Mouse (Mus musculus) neural tube, embryonic 13.5 days (tissue): ENCODE data around the gene Hibch. TPM values are rescaled to one million over a fixed set of nuclear protein-coding genes. Genes with fewer than 3 reads are reported as not detected.
A peak's percentile ranks its signal among the peaks of the same experiment; 100 is the strongest.
"Not testable (repeated sequence)": the region's sequence is repeated elsewhere in the genome, so short reads cannot be mapped to it uniquely, and the experiment has no call there.

Source experiments
- ATAC-seq: fragments of 200-750 bp; cut with Nextera tagmentation; 2 replicates; pipeline ENCODE4 v1.8.0; 2017; ENCODE audit warnings: low read depth, mild to moderate bottlenecking, moderate TSS enrichment, moderate library complexity
- H3K27ac ChIP-seq: fragments of 300-500 bp; sonication (generic); replicated peaks from 2 replicates; pipeline ENCODE4 v1.5.1; 2015; ENCODE audit warnings: moderate library complexity, mild to moderate bottlenecking, inconsistent platforms
- H3K27me3 ChIP-seq: fragments of 300-500 bp; sonication (generic); 2 replicates; pipeline ENCODE4 v1.6.1; 2015; ENCODE audit warnings: mild to moderate bottlenecking, inconsistent platforms
- H3K36me3 ChIP-seq: fragments of 300-500 bp; sonication (generic); 2 replicates; pipeline ENCODE4 v1.6.1; 2015; ENCODE audit warnings: mild to moderate bottlenecking, inconsistent platforms
- H3K4me1 ChIP-seq: fragments of 300-500 bp; sonication (generic); replicated peaks from 2 replicates; pipeline ENCODE4 v1.6.1; 2015; ENCODE audit warnings: inconsistent platforms
- H3K4me2 ChIP-seq: fragments of 300-500 bp; sonication (generic); 2 replicates; pipeline ENCODE4 v1.6.1; 2015; ENCODE audit warnings: inconsistent platforms, mild to moderate bottlenecking, moderate library complexity
- H3K4me3 ChIP-seq: fragments of 300-500 bp; sonication (generic); 2 replicates; pipeline ENCODE4 v1.5.1; 2015; ENCODE audit warnings: mild to moderate bottlenecking, inconsistent platforms
- H3K9ac ChIP-seq: fragments of 300-500 bp; sonication (generic); 2 replicates; pipeline ENCODE4 v1.6.1; 2015; ENCODE audit warnings: moderate library complexity, mild to moderate bottlenecking, inconsistent platforms
- H3K9me3 ChIP-seq: fragments of 300-500 bp; sonication (generic); 2 replicates; pipeline ENCODE4 v1.6.1; 2016; ENCODE audit warnings: inconsistent platforms
- WGBS: fragments of 180-500 bp; shearing (Covaris S2); methylation state at CpG from one replicate; pipeline ENCODE4 v1.1.7; 2015; 5-methylcytosine and 5-hydroxymethylcytosine counted together
- polyA plus RNA-seq: library from polyadenylated mRNA; unstranded; fragments of >200 nt; fragmentation: Nextera tagmentation; extraction: Ambion mirVana; gene quantifications from 2 replicates; pipeline ENCODE4 v1.2.1, GENCODE M21; 2015

Hibch gene
- polyA plus RNA-seq, 1 experiment from 2014 or later: 34.4 TPM

DNA sequence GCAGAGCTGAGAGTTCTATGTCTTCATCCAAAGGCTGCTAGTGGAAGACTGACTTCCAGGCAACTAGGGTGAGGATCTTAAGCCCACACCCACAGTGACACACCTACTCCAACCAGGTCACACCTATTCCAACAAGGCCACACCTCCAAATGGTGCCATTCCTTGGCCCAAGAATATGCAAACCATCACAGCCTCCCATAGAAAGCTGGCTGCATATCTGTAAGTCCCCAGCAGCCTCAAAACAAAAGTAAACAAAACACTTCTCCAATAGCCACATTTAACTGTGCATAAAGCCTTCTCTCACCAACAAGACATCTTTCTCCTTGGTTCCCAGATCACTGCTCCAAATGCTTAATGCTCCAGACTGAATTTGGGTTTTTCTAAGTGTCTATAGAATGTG lies 74.2 kb downstream of the Hibch start:
- not testable (repeated sequence) for H3K27me3 ChIP-seq, H3K9ac ChIP-seq, H3K36me3 ChIP-seq, H3K4me1 ChIP-seq, H3K27ac ChIP-seq, H3K4me2 ChIP-seq, H3K9me3 ChIP-seq, H3K4me3 ChIP-seq, ATAC-seq

DNA sequence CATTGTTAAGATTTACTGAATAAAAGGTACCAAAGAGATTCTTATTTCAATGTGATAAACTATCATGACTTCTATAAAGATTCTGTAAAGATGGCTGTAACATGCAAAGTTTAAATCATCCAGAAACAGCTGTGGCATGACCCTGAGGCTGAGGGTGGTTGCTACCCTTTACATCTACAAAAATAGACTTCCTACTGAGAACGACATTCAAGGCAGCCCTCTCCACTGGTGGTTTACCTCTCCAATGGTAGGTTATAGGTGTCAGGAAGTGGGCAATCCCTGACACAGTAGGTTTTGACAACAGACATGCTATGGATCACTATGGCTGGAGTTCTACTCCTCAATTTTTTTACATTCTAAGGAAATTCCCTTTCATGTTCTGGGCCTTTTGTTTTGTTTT lies 79.8 kb downstream of the Hibch start:
- not testable (repeated sequence) for H3K27ac ChIP-seq, H3K4me2 ChIP-seq, H3K4me1 ChIP-seq, H3K36me3 ChIP-seq, H3K27me3 ChIP-seq, H3K9ac ChIP-seq, H3K4me3 ChIP-seq, H3K9me3 ChIP-seq, ATAC-seq
- 79% methylated on average over 1 of the region's 1 CpGs for WGBS

DNA sequence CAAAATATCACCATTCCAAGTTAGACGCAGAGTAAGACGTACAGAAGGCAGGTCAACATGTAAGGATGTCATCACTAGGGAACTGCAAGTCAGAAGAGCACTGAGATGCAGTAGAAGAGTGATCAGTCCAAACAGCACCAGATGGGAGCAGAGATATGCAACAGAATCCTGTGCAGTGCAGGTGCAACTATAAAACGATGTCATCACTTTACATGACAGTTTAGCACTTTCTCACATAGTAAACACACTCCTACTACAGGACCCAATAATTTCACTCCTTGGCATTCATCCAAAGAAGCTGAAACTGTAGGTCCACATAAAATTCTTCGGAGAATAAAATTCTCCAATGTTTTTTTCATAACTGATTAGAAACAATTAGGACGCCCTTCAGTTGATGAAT lies 89.8 kb downstream of the Hibch start:
- no peak for ATAC-seq
- Histone ChIP-seq H3K36me3 (no peaks in the 10 kb centered on the region), H3K27ac (no peak overlapping the region), H3K9me3 (0 out of 2 replicates have a peak, but pooled peaks cover 8% of the 10 kb centered on the region), H3K4me1 (no peaks in the 10 kb centered on the region), H3K27me3 (no peaks in the 10 kb centered on the region), H3K4me3 (no peak overlapping the region), H3K9ac (no peak overlapping the region), H3K4me2 (no peak overlapping the region)
- 93% methylated on average over 5 of the region's 5 CpGs for WGBS

DNA sequence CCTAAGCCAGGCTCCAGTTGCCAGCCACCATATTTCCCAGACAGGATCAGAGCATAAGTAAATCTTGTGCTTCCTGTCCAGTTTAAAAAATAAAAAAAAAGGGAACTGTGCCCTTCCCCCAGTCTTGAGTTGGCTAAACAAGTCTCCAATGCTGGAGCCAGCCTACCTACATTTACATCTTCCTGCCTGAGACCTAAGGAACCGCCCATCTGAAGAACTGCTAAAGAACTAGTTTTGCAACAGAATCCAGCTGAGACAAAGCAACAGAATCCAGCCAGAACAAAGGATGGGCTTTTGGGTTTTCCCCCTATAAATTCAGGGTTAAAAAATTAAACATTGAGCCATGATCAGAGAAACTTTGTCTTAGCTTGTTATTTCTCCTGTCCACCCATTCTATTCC lies 94.3 kb downstream of the Hibch start:
- Histone ChIP-seq H3K4me1 (no peaks in the 10 kb centered on the region), H3K9ac (no peak overlapping the region), H3K9me3 (0 out of 2 replicates have a peak, but pooled peaks cover 8% of the 10 kb centered on the region), H3K27ac (no peak overlapping the region), H3K4me2 (no peak overlapping the region), H3K27me3 (no peaks in the 10 kb centered on the region), H3K4me3 (no peak overlapping the region), H3K36me3 (no peaks in the 10 kb centered on the region)
- WGBS: 100% methylated on average over 1 of the region's 1 CpGs
- no peak for ATAC-seq

DNA sequence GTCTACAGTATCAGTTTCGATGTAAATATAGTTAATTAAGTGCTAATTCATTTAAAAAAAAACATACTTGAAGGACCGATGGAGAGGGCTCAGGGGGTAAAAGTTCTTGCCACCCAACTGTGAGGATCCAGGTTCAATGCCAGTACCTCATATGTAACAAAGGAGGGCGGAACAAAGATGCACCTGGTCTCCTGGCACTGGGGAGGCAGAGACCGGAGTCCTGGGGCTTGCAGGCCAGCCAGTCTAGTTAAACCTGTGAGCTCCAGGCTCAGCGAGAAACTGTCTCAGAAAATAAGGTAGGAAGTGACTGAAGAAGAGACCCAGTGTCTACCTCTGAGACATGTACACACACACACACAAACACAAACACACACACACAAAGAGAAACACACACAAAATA lies 103.2 kb downstream of the Hibch start:
- H3K4me1 ChIP-seq: peaks cover 12% of the 10 kb centered on the region
- no peak overlapping the region for H3K4me3 ChIP-seq
- WGBS: 85% methylated on average over 5 of the region's 5 CpGs
- no peak overlapping the region for H3K27ac ChIP-seq
- 0 out of 2 replicates have a peak, but pooled peaks cover 3% of the 10 kb centered on the region for H3K27me3 ChIP-seq
- no peaks in the 10 kb centered on the region for H3K36me3 ChIP-seq
- no peaks in the 10 kb centered on the region for H3K9me3 ChIP-seq
- H3K9ac ChIP-seq: no peak overlapping the region
- ATAC-seq: no peak
- no peak overlapping the region for H3K4me2 ChIP-seq

DNA sequence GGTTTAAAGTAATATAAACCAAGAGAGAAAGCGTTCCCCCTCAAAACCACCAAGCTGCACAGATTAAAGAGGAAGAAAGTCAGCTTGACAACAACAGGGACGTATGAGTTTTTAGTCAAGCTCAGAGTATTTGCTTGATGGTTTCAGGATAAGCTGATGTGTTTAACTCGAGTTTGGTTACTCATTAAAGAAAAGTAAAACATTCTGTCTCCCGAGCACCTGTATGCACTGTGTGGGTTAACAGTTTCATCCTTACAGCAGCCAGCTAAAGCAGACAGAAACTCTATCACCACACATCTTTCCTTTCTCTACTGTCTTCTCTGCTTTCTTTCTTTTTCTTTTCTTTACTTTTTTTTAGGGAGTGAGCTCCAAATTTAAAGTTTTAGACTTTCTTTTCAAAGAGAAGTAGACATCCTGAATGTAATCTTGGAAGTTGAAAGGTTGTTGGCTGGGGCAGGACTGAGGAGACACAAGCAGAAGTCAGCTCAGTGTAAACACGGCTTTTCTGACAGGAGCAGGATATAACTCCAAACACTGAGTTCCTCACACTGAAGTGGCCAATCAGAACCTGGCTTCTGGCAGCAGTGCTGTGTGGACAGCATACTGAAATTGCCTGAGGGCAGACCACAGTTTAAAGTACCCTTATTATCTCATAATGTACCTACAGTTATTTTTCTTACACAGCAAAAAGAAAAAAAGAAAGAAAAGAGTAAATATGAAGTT lies 106.6 kb downstream of the Hibch start:
- H3K9me3 ChIP-seq: no peaks in the 10 kb centered on the region
- H3K4me1 ChIP-seq: peaks cover 19% of the 10 kb centered on the region
- H3K27me3 ChIP-seq: 0 out of 2 replicates have a peak, but pooled peaks cover 3% of the 10 kb centered on the region
- no peak overlapping the region for H3K9ac ChIP-seq
- H3K4me2 ChIP-seq: no peak overlapping the region
- H3K27ac ChIP-seq: no peak overlapping the region
- no peak overlapping the region for H3K4me3 ChIP-seq
- WGBS: 63% methylated on average over 5 of the region's 5 CpGs
- no peaks in the 10 kb centered on the region for H3K36me3 ChIP-seq
- ATAC-seq: no peak

DNA sequence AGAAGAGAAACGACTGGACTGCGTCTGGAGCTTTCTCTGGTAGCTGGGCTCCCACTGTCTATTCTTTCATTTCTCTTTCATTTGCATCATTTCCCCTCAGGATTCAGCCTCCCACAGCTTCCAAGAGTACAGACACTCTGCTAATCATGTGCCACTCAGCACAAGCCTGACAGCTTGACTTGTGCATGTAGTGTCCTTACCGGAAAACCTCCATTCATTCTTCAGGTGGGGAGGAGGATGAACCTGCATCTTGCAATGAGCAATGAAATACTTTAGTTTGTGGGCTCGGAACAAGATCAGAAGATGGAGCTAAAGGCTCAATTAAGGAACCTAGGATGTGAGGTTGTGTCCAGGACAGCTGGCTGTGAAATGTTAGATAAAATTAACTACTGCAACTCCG lies 107.4 kb downstream of the Hibch start:
- H3K4me2 ChIP-seq: peak overlapping the region; percentile 97
- no peak overlapping the region for H3K27ac ChIP-seq
- 1% methylated on average over 5 of the region's 5 CpGs for WGBS
- H3K4me3 ChIP-seq: peak overlapping the region; percentile 58
- H3K9me3 ChIP-seq: no peaks in the 10 kb centered on the region
- H3K9ac ChIP-seq: peak overlapping the region; percentile 71
- H3K4me1 ChIP-seq: peaks cover 19% of the 10 kb centered on the region
- peak; percentile 32; the same call in 1 of the 2 replicates for ATAC-seq
- 0 out of 2 replicates have a peak, but pooled peaks cover 3% of the 10 kb centered on the region for H3K27me3 ChIP-seq
- no peaks in the 10 kb centered on the region for H3K36me3 ChIP-seq

DNA sequence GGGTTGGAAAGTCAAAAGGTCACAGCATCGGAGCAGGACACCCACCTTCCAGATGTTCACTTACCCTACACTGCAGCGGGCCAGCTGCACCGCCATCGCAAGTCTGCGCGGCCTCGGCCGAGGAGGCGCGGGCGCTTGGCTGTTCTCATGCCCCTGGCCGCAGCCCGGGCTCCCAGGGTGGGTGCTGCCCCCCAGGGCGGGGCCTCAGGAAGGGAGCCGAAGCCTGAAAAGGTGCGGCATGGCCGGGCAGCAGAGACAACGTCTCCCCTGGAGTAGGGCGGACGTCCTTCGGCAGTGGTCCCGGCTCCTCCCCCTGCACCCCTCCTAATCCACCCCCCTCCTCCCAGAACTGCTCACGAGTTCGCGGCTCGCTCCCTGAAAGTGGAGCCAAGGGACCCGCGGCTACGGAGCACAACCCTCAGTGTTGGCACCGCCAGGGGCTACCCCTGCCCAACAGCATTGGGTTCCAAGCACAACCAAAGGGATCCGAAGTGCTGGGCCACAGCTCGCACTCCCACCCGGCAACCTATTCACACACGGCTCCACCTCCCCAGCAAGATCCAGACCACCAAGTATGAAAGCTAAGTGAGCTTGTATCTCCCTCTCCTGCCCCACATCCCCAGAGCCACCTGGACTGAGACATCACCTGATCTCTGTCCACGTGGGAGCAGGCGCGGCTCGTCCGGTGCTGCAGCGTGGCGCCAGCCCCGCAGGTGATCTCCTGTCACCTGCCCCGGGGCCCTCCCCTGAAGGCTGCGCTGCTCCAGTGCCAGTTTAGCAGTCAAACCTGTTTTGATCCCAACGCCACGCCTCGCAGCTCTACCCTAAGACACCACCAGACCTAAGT lies 108.0 kb downstream of the Hibch start:
- no peak overlapping the region for H3K27ac ChIP-seq
- H3K4me2 ChIP-seq: peak overlapping the region; percentile 97
- no peaks in the 10 kb centered on the region for H3K9me3 ChIP-seq
- under 1% methylated on average over 47 of the region's 47 CpGs for WGBS
- peak overlapping the region; percentile 71 for H3K9ac ChIP-seq
- H3K36me3 ChIP-seq: no peaks in the 10 kb centered on the region
- H3K27me3 ChIP-seq: 0 out of 2 replicates have a peak, but pooled peaks cover 3% of the 10 kb centered on the region
- peak; percentile 78 for ATAC-seq
- peak overlapping the region; percentile 58 for H3K4me3 ChIP-seq
- peaks cover 19% of the 10 kb centered on the region for H3K4me1 ChIP-seq

DNA sequence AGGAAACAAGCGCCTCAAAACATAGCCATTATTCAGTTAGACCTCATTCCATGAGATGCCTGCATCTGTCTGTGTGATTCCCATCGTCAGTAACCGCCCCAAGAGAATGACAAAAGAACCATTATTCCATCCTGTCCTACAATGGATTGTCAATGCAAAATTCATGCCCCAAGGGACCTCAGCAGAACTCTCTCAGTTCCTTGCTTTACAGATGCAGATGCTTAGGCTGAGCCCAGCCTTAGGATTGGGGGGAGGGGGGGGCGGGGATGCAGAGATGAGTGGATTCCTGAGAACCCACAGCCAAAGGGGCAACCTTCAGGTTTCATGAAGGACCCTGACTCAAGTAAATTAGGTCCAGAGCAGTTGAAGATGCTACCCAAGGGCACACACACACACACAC lies 108.8 kb downstream of the Hibch start:
- WGBS: 3% methylated on average over 4 of the region's 4 CpGs
- Histone ChIP-seq H3K9ac (no peak overlapping the region), H3K4me1 (peaks cover 19% of the 10 kb centered on the region), H3K27ac (no peak overlapping the region), H3K4me3 (peak overlapping the region; percentile 58), H3K36me3 (no peaks in the 10 kb centered on the region), H3K4me2 (peak overlapping the region; percentile 97), H3K9me3 (no peaks in the 10 kb centered on the region), H3K27me3 (0 out of 2 replicates have a peak, but pooled peaks cover 3% of the 10 kb centered on the region)
- peak; percentile 52; the same call in 1 of the 2 replicates for ATAC-seq

DNA sequence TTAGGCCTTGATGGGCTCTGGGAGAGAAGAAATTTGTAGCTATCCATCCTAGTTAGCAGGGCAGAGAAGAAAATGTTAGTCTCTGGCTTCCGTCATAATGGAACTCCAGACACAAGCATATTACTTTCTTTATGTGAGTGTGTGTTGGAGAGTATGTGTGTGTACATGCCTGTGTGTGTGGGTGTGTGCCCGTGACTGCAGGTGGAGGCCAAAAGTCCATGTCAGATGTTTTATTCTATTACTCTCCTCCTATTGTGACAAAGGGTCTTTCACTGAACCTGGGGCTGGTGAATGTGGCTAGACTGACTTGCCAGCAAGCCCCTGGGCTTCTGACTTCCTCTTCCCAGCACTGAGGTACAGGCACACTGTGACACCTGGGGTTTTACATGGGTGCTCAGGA lies 109.7 kb downstream of the Hibch start:
- Histone ChIP-seq H3K9me3 (no peaks in the 10 kb centered on the region), H3K4me1 (peaks cover 19% of the 10 kb centered on the region), H3K27me3 (0 out of 2 replicates have a peak, but pooled peaks cover 3% of the 10 kb centered on the region), H3K4me2 (no peak overlapping the region), H3K27ac (no peak overlapping the region), H3K9ac (no peak overlapping the region), H3K36me3 (no peaks in the 10 kb centered on the region), H3K4me3 (no peak overlapping the region)
- WGBS: 79% methylated on average over 2 of the region's 2 CpGs
- ATAC-seq: no peak

DNA sequence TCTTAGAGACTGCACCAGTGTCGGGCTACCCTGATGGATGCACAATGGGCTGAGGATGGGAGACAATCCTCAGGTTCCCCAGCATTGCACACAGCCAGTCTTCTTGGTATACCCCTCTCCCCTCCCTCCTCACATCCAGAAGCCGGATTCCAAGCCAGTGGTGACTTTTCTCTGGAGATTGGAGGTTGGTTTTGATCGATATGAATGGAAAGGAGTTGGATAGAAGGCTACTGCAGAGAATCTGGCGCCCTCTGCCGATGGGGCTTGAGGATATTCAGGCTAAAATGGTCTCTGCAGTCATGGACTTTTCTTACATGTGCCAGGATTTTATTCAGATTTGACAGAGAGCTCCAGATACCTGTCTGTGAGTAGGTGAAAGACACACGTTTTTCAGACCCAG lies 110.4 kb downstream of the Hibch start:
- Histone ChIP-seq H3K9ac (no peak overlapping the region), H3K4me3 (no peak overlapping the region), H3K27ac (no peak overlapping the region), H3K4me1 (peaks cover 19% of the 10 kb centered on the region), H3K4me2 (no peak overlapping the region), H3K36me3 (no peaks in the 10 kb centered on the region), H3K9me3 (no peaks in the 10 kb centered on the region), H3K27me3 (0 out of 2 replicates have a peak, but pooled peaks cover 3% of the 10 kb centered on the region)
- 43% methylated on average over 6 of the region's 6 CpGs for WGBS
- ATAC-seq: no peak

DNA sequence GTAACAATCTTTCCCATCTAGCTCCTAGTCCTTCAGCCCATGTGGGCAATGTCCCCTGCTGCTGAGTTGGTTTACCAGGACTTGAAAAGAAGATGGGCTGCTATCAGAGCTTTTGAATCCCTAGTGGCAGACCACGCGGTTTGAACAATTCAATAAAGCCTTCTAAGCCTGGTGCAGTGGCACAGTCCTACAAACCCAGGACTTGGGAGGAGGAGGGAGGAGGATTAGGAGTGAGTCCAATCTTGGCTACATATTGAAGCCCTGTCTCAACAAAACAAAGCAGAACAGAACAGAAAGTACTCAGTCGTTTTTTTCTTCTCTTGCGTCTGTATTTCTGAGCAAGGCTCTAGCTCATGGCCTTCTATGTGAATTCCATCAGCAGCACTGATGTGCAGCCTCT lies 112.0 kb downstream of the Hibch start:
- Histone ChIP-seq H3K4me2 (no peak overlapping the region), H3K4me3 (no peak overlapping the region), H3K27me3 (no peaks in the 10 kb centered on the region), H3K9ac (no peak overlapping the region), H3K36me3 (no peaks in the 10 kb centered on the region), H3K27ac (no peak overlapping the region), H3K9me3 (no peaks in the 10 kb centered on the region), H3K4me1 (peaks cover 19% of the 10 kb centered on the region)
- WGBS: 81% methylated on average over 4 of the region's 4 CpGs
- ATAC-seq: no peak
